Comparison of ENCODE assay signal across 10 mouse cellular contexts in genomic region chr6:125600036-125600558, GRCm38 (mm10). TPM values are rescaled to one million over a fixed set of nuclear protein-coding genes. Genes with fewer than 3 reads are reported as not detected.
A peak's percentile ranks its signal among the peaks of the same experiment; 100 is the strongest.
DNase-seq lines count a peak whose midpoint lies in the region; ATAC-seq and TF ChIP-seq lines count a peak whose summit lies in the region.
"Had no signal": no experiment of that assay in that cellular context is flagged by ENCODE, and none has a peak within 500 bp of the region (broad histone marks: within the 10 kb centered on the region; RNA-seq: fewer than 3 reads in every experiment).

No protein-coding gene starts in this region.

- ATAC-seq in kidney, postnatal 0 days (replicated peaks; ENCODE audit: low FRiP score, low read depth) = no peak
- no peak for ATAC-seq in liver, embryonic 14.5 days (ENCODE audit: insufficient read depth)

- H3K36me3 ChIP-seq in kidney, postnatal 0 days (ENCODE audit: insufficient read depth, low read length) = no peaks in the 10 kb centered on the region
- H3K36me3 ChIP-seq in liver, embryonic 14.5 days (replicated peaks; ENCODE audit: control insufficient read depth, insufficient read depth, low read depth) = no peaks in the 10 kb centered on the region
- H3K36me3 ChIP-seq: embryonic facial prominence, embryonic 15.5 days; neural tube, embryonic 12.5 days had no signal

- no peak for TF ChIP-seq POLR2A in olfactory bulb, adult 2 months (IDR thresholded peaks at IDR 0.05; ENCODE audit: insufficient read depth, low read depth, low read length)

- H3K27me3 ChIP-seq in kidney, postnatal 0 days (ENCODE audit: insufficient read depth, low read length) = no peaks in the 10 kb centered on the region
- H3K27me3 ChIP-seq in liver, embryonic 14.5 days (ENCODE audit: control insufficient read depth, insufficient read depth, low read length) = no peaks in the 10 kb centered on the region
- H3K27me3 ChIP-seq: embryonic facial prominence, embryonic 15.5 days; neural tube, embryonic 12.5 days had no signal

- H3K4me3 ChIP-seq in kidney, postnatal 0 days (replicated peaks; ENCODE audit: low read depth, low read length) = no peak overlapping the region
- H3K4me3 ChIP-seq in liver, embryonic 14.5 days (ENCODE audit: insufficient read depth in 1 of 2, low read depth in 2 of 2, low read length in 2 of 2) = no peak overlapping the region
- H3K4me3 ChIP-seq in olfactory bulb, adult 2 months (ENCODE audit: insufficient read depth, low read depth, low read length) = no peak overlapping the region
- H3K4me3 ChIP-seq: embryonic facial prominence, embryonic 15.5 days; neural tube, embryonic 12.5 days had no signal

- 0 out of 2 replicates have a peak, but pooled peaks cover 5% of the 10 kb centered on the region for H3K4me1 ChIP-seq in kidney, postnatal 0 days (replicated peaks; ENCODE audit: insufficient read depth, low read length)
- H3K4me1 ChIP-seq in liver, embryonic 14.5 days (replicated peaks; ENCODE audit: control insufficient read depth in 2 of 2, insufficient read depth in 2 of 2, low read length in 1 of 2) = peaks cover 0 to 3% of the 10 kb centered on the region in 2 experiments; a peak in 1 of 4 replicates
- H3K4me1 ChIP-seq in olfactory bulb, adult 2 months (ENCODE audit: control insufficient read depth, insufficient read depth, low read length) = peaks cover 5% of the 10 kb centered on the region; the same call in 1 of the 2 replicates

- WGBS in kidney, postnatal 0 days = 39% methylated on average over 9 of the region's 9 CpGs
- WGBS in liver, embryonic 14.5 days (ENCODE audit: insufficient replicate concordance) = 32% methylated on average over 9 of the region's 9 CpGs
- WGBS in olfactory bulb, adult 2 months = 40% methylated on average over 9 of the region's 9 CpGs

- H3K9me3 ChIP-seq in kidney, postnatal 0 days (replicated peaks; ENCODE audit: low read length) = no peaks in the 10 kb centered on the region
- no peaks in the 10 kb centered on the region for H3K9me3 ChIP-seq in liver, embryonic 14.5 days (ENCODE audit: control insufficient read depth, low read length)
- H3K9me3 ChIP-seq: embryonic facial prominence, embryonic 15.5 days; neural tube, embryonic 12.5 days had no signal

- no peak overlapping the region for H3K27ac ChIP-seq in kidney, postnatal 0 days
- no peak overlapping the region for H3K27ac ChIP-seq in liver, embryonic 14.5 days
- H3K27ac ChIP-seq in olfactory bulb, adult 2 months (ENCODE audit: insufficient read depth, low read depth, low read length) = no peak overlapping the region
- H3K27ac ChIP-seq: embryonic facial prominence, embryonic 15.5 days; neural tube, embryonic 12.5 days had no signal

- TF ChIP-seq CTCF in kidney, postnatal 0 days (IDR thresholded peaks at IDR 0.05; ENCODE audit: low read depth) = peak; percentile 97
- TF ChIP-seq CTCF in liver, embryonic 14.5 days (IDR thresholded peaks at IDR 0.05; ENCODE audit: low read depth) = peak; percentile 96
- TF ChIP-seq CTCF in olfactory bulb, adult 2 months (IDR thresholded peaks at IDR 0.05; ENCODE audit: insufficient read depth, low read depth, low read length) = peak; percentile 53

- no peak for TF ChIP-seq EP300 in liver, embryonic 14.5 days (IDR thresholded peaks at IDR 0.05; ENCODE audit: low read depth)

- no peak overlapping the region for H3K4me2 ChIP-seq in kidney, postnatal 0 days (ENCODE audit: low read length)
- no peak overlapping the region for H3K4me2 ChIP-seq in liver, embryonic 14.5 days (ENCODE audit: low read depth)
- H3K4me2 ChIP-seq: embryonic facial prominence, embryonic 15.5 days; neural tube, embryonic 12.5 days had no signal

- DNase-seq in 3T3-L1 (ENCODE audit: low read depth, low spot score) = peak; percentile 92
- peak; percentile 92 for DNase-seq in NIH3T3 (ENCODE audit: low read depth)
- peak; percentile 89 for DNase-seq in cerebellum, postnatal 14 days
- DNase-seq in frontal cortex, postnatal 36 days (ENCODE audit: low spot score in 2 of 2) = peak; percentile 64 to 82
- DNase-seq in kidney, postnatal 0 days (ENCODE audit: low spot score) = peak; percentile 87
- DNase-seq in liver, embryonic 14.5 days (ENCODE audit: low read depth in 3 of 3, low spot score in 3 of 3) = peak in 2 of 3 experiments; percentile 33 to 37
- peak; percentile 56 for DNase-seq in thymus, postnatal 25 days

- H3K9ac ChIP-seq in kidney, postnatal 0 days (ENCODE audit: low read depth, low read length) = no peak overlapping the region
- H3K9ac ChIP-seq in liver, embryonic 14.5 days (replicated peaks) = no peak overlapping the region
- H3K9ac ChIP-seq: neural tube, embryonic 12.5 days had no signal

RNA-seq across cellular contexts. Expression of gene Vwf, which starts 53.5 kb away (rescaled TPM):
- polyA plus RNA-seq in kidney, postnatal 0 days (2015; fragmentation: Nextera tagmentation; extraction: Ambion mirVana) = 4.5 and 5.1 TPM in 2 replicates
- 5.4 and 9.0 TPM in 2 replicates for polyA plus RNA-seq in liver, embryonic 14.5 days (2012; rRNA removed)
- 11.1 and 14.9 TPM in 2 replicates for polyA plus RNA-seq in liver, embryonic 14.5 days (2014; fragmentation: Nextera tagmentation; extraction: Ambion mirVana)
- not detected in 2 replicates for polyA plus RNA-seq in olfactory bulb, adult 2 months (2012; ENCODE audit: insufficient read depth, insufficient read length, low replicate concordance, missing spikeins)

Comparison
In these comparisons a context has a peak if more than half of its experiments do, and no peak if none do; other contexts are left out.
1. DNase-seq: peak in every context shown above with its lines; median percentile 92 in 3T3-L1; 92 in NIH3T3; 89 in cerebellum, postnatal 14 days; 87 in kidney, postnatal 0 days; 73 in frontal cortex, postnatal 36 days; 56 in thymus, postnatal 25 days; 35 in liver, embryonic 14.5 days.